ENCODE assay signal across 27 mouse cellular contexts in genomic region chr16:40697253-40697652, GRCm38 (mm10).
"Had no signal": no experiment of that assay in that cellular context is flagged by ENCODE, and none has a peak within 500 bp of the region (broad histone marks: within the 10 kb centered on the region; RNA-seq: fewer than 3 reads in every experiment).

No protein-coding gene starts in this region.

- ATAC-seq: forebrain, postnatal 0 days; hindbrain, embryonic 16.5 days; inflammation-experienced regulatory T-cells, adult 6 months; intestine, embryonic 15.5 days; intestine, postnatal 0 days had no signal

- H3K27me3 ChIP-seq: heart, embryonic 12.5 days; hindbrain, embryonic 12.5 days; intestine, embryonic 15.5 days; limb, embryonic 12.5 days; liver, embryonic 13.5 days; liver, embryonic 15.5 days had no signal

- H3K27ac ChIP-seq: gastrocnemius, adult 2 months; heart, embryonic 10.5 days; hindbrain, embryonic 10.5 days; hindbrain, embryonic 12.5 days; hindbrain, embryonic 14.5 days; intestine, embryonic 15.5 days; left cerebral cortex, adult 2 months; limb, embryonic 10.5 days; limb, embryonic 12.5 days; liver, embryonic 13.5 days; liver, embryonic 15.5 days had no signal

- H3K4me2 ChIP-seq: heart, embryonic 12.5 days; hindbrain, embryonic 12.5 days; hindbrain, embryonic 14.5 days; intestine, embryonic 15.5 days; limb, embryonic 12.5 days; liver, embryonic 11.5 days; liver, embryonic 13.5 days; liver, embryonic 15.5 days had no signal

- H3K4me1 ChIP-seq: heart, embryonic 10.5 days; heart, embryonic 12.5 days; hindbrain, embryonic 10.5 days; hindbrain, embryonic 12.5 days; intestine, embryonic 15.5 days; limb, embryonic 10.5 days; liver, embryonic 13.5 days; liver, embryonic 15.5 days had no signal

- H3K9ac ChIP-seq: forebrain, postnatal 0 days; heart, embryonic 12.5 days; hindbrain, embryonic 12.5 days; hindbrain, embryonic 14.5 days; intestine, embryonic 15.5 days; limb, embryonic 12.5 days; liver, embryonic 13.5 days; liver, embryonic 15.5 days had no signal

- H3K9me3 ChIP-seq: heart, embryonic 10.5 days; heart, embryonic 12.5 days; hindbrain, embryonic 10.5 days; hindbrain, embryonic 12.5 days; intestine, embryonic 15.5 days; limb, embryonic 10.5 days; limb, embryonic 12.5 days; liver, embryonic 13.5 days; liver, embryonic 15.5 days had no signal

- DNase-seq: forebrain, postnatal 0 days; gastrocnemius, adult 2 months; gastrocnemius, postnatal 10 days; gastrocnemius, postnatal 25 days; heart, adult 18-20 months; heart, postnatal 10 days; heart, postnatal 4 days; kidney, adult 2 months; kidney, postnatal 10 days; kidney, postnatal 4 days; layer of hippocampus, adult 9-11 months; liver; liver, embryonic 13.5 days had no signal

- H3K4me3 ChIP-seq: gastrocnemius, adult 2 months; heart, embryonic 10.5 days; heart, embryonic 12.5 days; hindbrain, embryonic 10.5 days; hindbrain, embryonic 12.5 days; intestine, embryonic 15.5 days; left cerebral cortex, adult 2 months; limb, embryonic 10.5 days; limb, embryonic 12.5 days; liver, embryonic 13.5 days; liver, embryonic 15.5 days had no signal

- H3K36me3 ChIP-seq: heart, embryonic 10.5 days; heart, embryonic 12.5 days; hindbrain, embryonic 10.5 days; hindbrain, embryonic 12.5 days; intestine, embryonic 15.5 days; limb, embryonic 10.5 days; limb, embryonic 12.5 days; liver, embryonic 13.5 days; liver, embryonic 15.5 days had no signal
